Mouse (Mus musculus) thymus, adult 2 months (tissue): Measurements from ENCODE around the gene Eif4a2. TPM values are rescaled to one million over a fixed set of nuclear protein-coding genes. Genes with fewer than 3 reads are reported as not detected.

Source experiments
- DNase-seq: peaks from one replicate; pipeline ENCODE4 v3.0.0; 2021
- H3K27ac ChIP-seq: fragments of 200-500 bp; 2 replicates; pipeline ENCODE4 v1.5.1; 2012; ENCODE audit warnings: low read length, control low read depth; ENCODE audit not compliant: control insufficient read depth, insufficient read depth
- H3K27me3 ChIP-seq: fragments of 200-500 bp; 2 replicates; pipeline ENCODE4 v1.6.1; 2012; ENCODE audit warnings: mild to moderate bottlenecking, low read length, moderate library complexity, mixed read lengths; ENCODE audit not compliant: control insufficient read depth, insufficient read depth
- H3K36me3 ChIP-seq: fragments of 200-500 bp; 2 replicates; pipeline ENCODE4 v1.6.1; 2012; ENCODE audit warnings: mild to moderate bottlenecking, low read length, moderate library complexity; ENCODE audit not compliant: control insufficient read depth, insufficient read depth
- H3K4me1 ChIP-seq: fragments of 200-500 bp; replicated peaks from 2 replicates; pipeline ENCODE4 v1.6.1; 2012; ENCODE audit warnings: low read length; ENCODE audit not compliant: control insufficient read depth, insufficient read depth
- H3K4me3 ChIP-seq: fragments of 200-500 bp; 2 replicates; pipeline ENCODE4 v1.5.1; 2012; ENCODE audit warnings: mild to moderate bottlenecking, low read length, control low read depth, moderate library complexity; ENCODE audit not compliant: control insufficient read depth, insufficient read depth
- CTCF ChIP-seq: fragments of 200-500 bp; IDR thresholded peaks from 2 replicates; pipeline ENCODE4 v1.5.1; 2012; ENCODE audit warnings: mild to moderate bottlenecking, control low read depth, low read length, moderate library complexity, borderline replicate concordance; ENCODE audit not compliant: control insufficient read depth, poor library complexity, insufficient read depth; ENCODE audit errors: extremely low read depth
- POLR2A ChIP-seq: fragments of 200-500 bp; IDR thresholded peaks from 2 replicates; pipeline ENCODE4 v1.6.1; 2012; ENCODE audit warnings: mild to moderate bottlenecking, low read length, control low read depth, moderate library complexity; ENCODE audit not compliant: control insufficient read depth, poor library complexity, insufficient read depth; ENCODE audit errors: extremely low read depth
- WGBS: fragments of 180-500 bp; shearing (Covaris S2); methylation state at CpG from one replicate; pipeline ENCODE4 v1.1.7; 2018; 5-methylcytosine and 5-hydroxymethylcytosine counted together
- polyA plus RNA-seq: library from polyadenylated mRNA; depleted of rRNA; stranded (reverse); fragments of >200 nt; gene quantifications from 2 replicates; pipeline ENCODE4 v1.2.3, GENCODE M21; 2012

The Eif4a2 gene
- polyA plus RNA-seq, 1 experiment: 137 TPM

- Histone ChIP-seq H3K27ac (peak within 1 kb of the TSS; percentile 66), H3K4me1 (peaks cover 8% of the 10 kb centered on the region), H3K4me3 (peak within 1 kb of the TSS; percentile 78), H3K27me3 (no peaks in the 10 kb centered on the region), H3K36me3 (no peaks in the 10 kb centered on the region)
- peak; percentile 92 for DNase-seq
- WGBS: under 1% methylated on average over 51 of the region's 51 CpGs
- TF ChIP-seq CTCF: peak; percentile 44; the same call in 1 of the 2 replicates
- peak; percentile 87 for TF ChIP-seq POLR2A
These were observed 20.6 kb downstream of the Eif4a2 start, which contains the start of gene Rfc4 for GRCm38 (mm10) chr16:23127673-23128375. TSS of gene Rfc4 (minus strand) at chr16:23127737.

GRCm38 (mm10) chr16:23130303-23130702 lies 23.1 kb downstream of the Eif4a2 start:
- H3K27ac ChIP-seq: no peak overlapping the region
- WGBS: 96% methylated on average over 3 of the region's 3 CpGs
- no peak for DNase-seq
- no peaks in the 10 kb centered on the region for H3K27me3 ChIP-seq
- no peak for TF ChIP-seq CTCF
- no peak for TF ChIP-seq POLR2A
- no peaks in the 10 kb centered on the region for H3K36me3 ChIP-seq
- peaks cover 8% of the 10 kb centered on the region for H3K4me1 ChIP-seq
- H3K4me3 ChIP-seq: no peak overlapping the region

GRCm38 (mm10) chr16:23132336-23132735 lies 25.1 kb downstream of the Eif4a2 start:
- no peak for TF ChIP-seq POLR2A
- TF ChIP-seq CTCF: no peak
- H3K4me1 ChIP-seq: peaks cover 8% of the 10 kb centered on the region
- no peak for DNase-seq
- H3K36me3 ChIP-seq: no peaks in the 10 kb centered on the region
- 95% methylated on average over 1 of the region's 1 CpGs for WGBS
- no peak overlapping the region for H3K4me3 ChIP-seq
- H3K27ac ChIP-seq: no peak overlapping the region
- no peaks in the 10 kb centered on the region for H3K27me3 ChIP-seq

- peak; percentile 19 for DNase-seq
- no peaks in the 10 kb centered on the region for H3K36me3 ChIP-seq
- no peaks in the 10 kb centered on the region for H3K27me3 ChIP-seq
- TF ChIP-seq CTCF: no peak
- no peak for TF ChIP-seq POLR2A
- H3K27ac ChIP-seq: no peak overlapping the region
- no peak overlapping the region for H3K4me3 ChIP-seq
- peaks cover 2% of the 10 kb centered on the region; the same call in 1 of the 2 replicates for H3K4me1 ChIP-seq
- 21% methylated on average over 11 of the region's 11 CpGs for WGBS
These were observed 28.3 kb downstream of the Eif4a2 start for GRCm38 (mm10) chr16:23135421-23136149.

DNA sequence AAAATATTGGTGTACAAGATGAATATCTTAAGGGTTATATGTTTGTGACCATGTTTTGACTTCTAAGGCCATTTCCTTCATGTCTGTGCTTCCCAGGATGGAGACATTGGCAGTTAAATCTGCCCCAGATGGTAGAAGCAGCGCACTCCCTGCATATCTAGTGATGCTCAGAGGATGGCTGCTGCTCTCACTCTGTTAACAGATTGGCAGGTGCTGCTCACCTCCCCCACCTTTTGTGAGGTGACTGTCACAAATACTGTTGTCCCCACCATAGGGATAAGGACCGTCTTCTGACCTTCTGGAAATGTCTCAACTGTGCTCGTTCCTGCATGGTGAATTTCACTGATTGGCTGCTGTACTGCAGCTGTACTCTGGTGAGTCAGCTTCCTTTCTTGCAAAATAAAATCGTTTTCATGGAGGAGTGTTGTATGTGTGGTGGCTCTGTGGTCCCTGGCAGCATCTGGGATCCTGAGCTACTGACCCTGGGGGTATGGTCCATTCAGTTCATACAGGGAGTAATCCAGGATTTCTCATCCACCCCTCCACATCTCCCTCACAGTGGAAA lies 29.2 kb downstream of the Eif4a2 start:
- Histone ChIP-seq H3K4me3 (no peak overlapping the region), H3K36me3 (no peaks in the 10 kb centered on the region), H3K27me3 (no peaks in the 10 kb centered on the region), H3K27ac (no peak overlapping the region), H3K4me1 (peaks cover 2% of the 10 kb centered on the region; the same call in 1 of the 2 replicates)
- 42% methylated on average over 4 of the region's 4 CpGs for WGBS
- no peak for DNase-seq
- no peak for TF ChIP-seq POLR2A
- TF ChIP-seq CTCF: no peak

GRCm38 (mm10) chr16:23140911-23141310 lies 33.7 kb downstream of the Eif4a2 start:
- no peak overlapping the region for H3K27ac ChIP-seq
- H3K4me1 ChIP-seq: peaks cover 7% of the 10 kb centered on the region
- DNase-seq: no peak
- no peak for TF ChIP-seq POLR2A
- TF ChIP-seq CTCF: no peak
- no peaks in the 10 kb centered on the region for H3K27me3 ChIP-seq
- H3K36me3 ChIP-seq: no peaks in the 10 kb centered on the region
- no peak overlapping the region for H3K4me3 ChIP-seq
- 85% methylated on average over 3 of the region's 3 CpGs for WGBS
